Mouse (Mus musculus): ENCODE measurements around the gene Art1.
A peak's percentile ranks its signal among the peaks of the same experiment; 100 is the strongest.

The Art1 gene

GRCm38 (mm10) chr7:102108206-102108605, 6.7 kb downstream of the Art1 start:
- no peak for DNase-seq (ENCODE audit: low read depth, low spot score)

DNA sequence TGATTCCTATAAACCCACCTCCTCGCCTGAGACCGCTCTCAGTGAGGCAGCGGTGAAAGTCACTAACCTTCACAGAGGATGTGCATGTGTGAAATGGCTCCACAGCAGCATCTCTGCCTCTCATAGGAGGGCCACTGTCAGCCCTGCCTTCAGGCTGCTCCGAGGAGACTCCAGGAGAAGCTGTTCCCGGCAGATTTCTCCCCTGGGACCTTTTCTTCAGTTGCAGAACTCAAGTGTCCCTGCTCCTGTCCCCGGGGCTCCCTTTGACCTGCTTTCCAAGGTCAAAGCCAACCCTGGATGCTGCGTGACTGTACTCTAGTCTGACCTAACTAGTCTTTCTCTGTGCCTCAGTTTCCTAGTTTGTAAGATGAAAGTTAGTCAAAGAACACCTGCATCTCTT, 7.6 kb downstream of the Art1 start, which contains the start of gene Art5:
Gene Art5 (minus strand): TSS at position 319 of the 400 bp plus-strand sequence.
- no peak for DNase-seq (ENCODE audit: low read depth, low spot score)

DNA sequence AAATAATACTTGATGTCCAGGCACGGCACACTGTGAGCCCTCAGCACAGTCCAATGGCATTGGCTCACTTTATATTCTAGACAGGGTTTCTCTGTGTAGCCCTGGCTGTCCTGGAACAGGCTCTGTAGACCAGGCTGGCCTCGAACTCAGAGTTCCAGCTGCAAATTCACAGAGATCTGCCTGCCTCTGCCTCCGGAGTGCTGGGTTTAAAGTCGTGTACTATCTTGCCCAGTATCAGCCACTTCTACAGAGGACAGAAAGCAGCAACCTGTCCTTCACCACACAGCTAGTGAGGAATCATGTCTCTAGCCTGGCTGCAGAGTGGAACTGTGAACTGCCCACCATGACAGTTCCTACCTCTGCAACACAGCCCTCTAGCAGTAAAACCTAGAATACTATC, 8.2 kb downstream of the Art1 start:
- no peak for DNase-seq (ENCODE audit: low read depth, low spot score)

DNA sequence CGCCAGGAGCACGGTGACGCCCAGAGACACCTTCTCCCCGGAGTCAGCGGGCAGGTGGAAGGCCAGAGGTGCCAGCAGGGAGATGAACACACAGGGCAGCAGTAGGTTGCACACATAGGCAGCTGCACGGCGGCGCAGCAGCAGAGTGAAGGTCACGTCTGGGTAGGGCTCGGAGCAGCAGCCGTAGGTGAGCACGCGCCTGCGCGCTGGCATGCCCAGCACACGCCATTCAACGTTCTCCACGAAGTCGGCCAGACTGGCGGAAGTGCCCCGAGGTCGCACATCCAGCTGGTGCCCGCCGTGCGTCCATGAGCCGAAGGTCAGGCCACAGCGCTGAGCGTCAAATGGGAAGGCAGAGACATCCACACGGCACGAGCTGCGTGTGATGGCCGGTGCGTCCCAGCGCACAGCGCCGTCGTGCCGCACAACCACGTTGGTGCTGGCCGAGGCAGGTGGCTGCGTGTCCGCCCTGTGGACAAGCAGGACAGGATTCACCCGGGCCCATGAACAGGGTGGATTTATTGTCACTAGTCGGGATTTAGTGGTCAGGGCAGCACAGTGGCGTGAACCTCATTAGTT, 11.7 kb downstream of the Art1 start:
- no peak for DNase-seq (ENCODE audit: low read depth, low spot score)

- DNase-seq (ENCODE audit: low read depth, low spot score): no peak
These were observed 15.2 kb downstream of the Art1 start, which contains the start of gene Chrna10 for GRCm38 (mm10) chr7:102116579-102117331. Gene Chrna10 (minus strand): TSS chr7:102116828.

GRCm38 (mm10) chr7:102117382-102117781, 15.8 kb downstream of the Art1 start:
- DNase-seq (ENCODE audit: low read depth, low spot score): no peak

- DNase-seq (ENCODE audit: low read depth, low spot score): no peak
These were observed 18.8 kb downstream of the Art1 start for GRCm38 (mm10) chr7:102120326-102120725.

- no peak for DNase-seq (ENCODE audit: low read depth, low spot score)
These were observed 30.9 kb downstream of the Art1 start for GRCm38 (mm10) chr7:102132395-102132794.

GRCm38 (mm10) chr7:102137464-102137863, 35.9 kb downstream of the Art1 start:
- DNase-seq (ENCODE audit: low read depth, low spot score): peak; percentile 60

DNA sequence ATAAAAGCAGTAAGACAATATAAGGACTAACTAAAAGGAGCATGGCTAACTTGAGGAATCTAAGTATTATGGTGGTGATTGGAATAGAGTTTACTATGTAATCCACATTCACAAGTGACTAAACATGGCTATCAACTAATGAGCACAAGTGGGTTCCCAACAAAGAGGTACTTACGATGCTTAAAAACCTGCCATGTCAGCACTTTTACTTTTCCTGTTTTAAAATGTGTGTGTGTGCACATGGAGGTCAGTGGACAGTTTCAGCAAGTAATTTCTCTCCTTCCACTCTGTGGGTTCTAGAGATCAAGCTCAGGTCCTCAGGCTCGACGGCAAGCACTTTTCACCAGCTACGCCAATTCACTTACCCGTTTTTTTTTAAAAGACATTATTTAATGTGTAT, 36.4 kb downstream of the Art1 start:
- no peak for DNase-seq (ENCODE audit: low read depth, low spot score)

DNA sequence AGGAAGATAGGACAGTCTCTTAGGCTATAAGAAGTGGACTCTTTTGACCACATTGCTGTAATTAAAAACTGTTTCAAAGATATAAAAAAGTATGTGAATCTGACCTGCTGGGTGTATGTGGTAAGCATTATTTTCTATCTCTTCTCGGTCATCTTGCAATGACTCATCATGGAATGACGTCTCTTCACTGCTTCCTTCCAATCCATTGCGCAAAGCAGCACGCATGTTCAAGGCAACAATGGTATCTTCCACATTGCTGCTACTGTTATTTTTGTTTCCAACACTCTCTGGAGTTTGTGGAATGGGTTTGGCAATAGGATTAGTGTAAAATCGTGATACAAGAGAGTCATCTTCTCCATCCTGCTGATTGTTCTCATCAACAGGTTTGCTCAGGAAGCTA, 52.1 kb downstream of the Art1 start:
- no peak for DNase-seq (ENCODE audit: low read depth, low spot score)

Data from CD4-positive, CD25-positive, alpha-beta regulatory T cell, adult 2 months (primary cell).